Mouse (Mus musculus) lung, postnatal 0 days (tissue): ENCODE results near the gene A030014E15Rik. TPM values are rescaled to one million over a fixed set of nuclear protein-coding genes. Genes with fewer than 3 reads are reported as not detected.
A peak's percentile ranks its signal among the peaks of the same experiment; 100 is the strongest.

Experiments
- ATAC-seq: fragments of 200-750 bp; cut with Nextera tagmentation; 2 replicates; pipeline ENCODE4 v1.8.0; 2017; ENCODE audit warnings: moderate library complexity
- DNase-seq: peaks from one replicate; pipeline ENCODE4 v3.0.0-alpha.2; 2016; ENCODE audit warnings: low spot score
- H3K27ac ChIP-seq: fragments of 300-500 bp; sonication (generic); 2 replicates; pipeline ENCODE4 v1.5.1; 2014; ENCODE audit warnings: antibody characterized with exemption, mild to moderate bottlenecking, low read length, mixed read lengths
- H3K27me3 ChIP-seq: fragments of 300-500 bp; sonication (generic); replicated peaks from 2 replicates; pipeline ENCODE4 v1.6.1; 2014; ENCODE audit warnings: low read length, mixed read lengths; ENCODE audit not compliant: insufficient read depth
- H3K36me3 ChIP-seq: fragments of 300-500 bp; sonication (generic); 2 replicates; pipeline ENCODE4 v1.6.1; 2014; ENCODE audit warnings: low read length, mixed read lengths; ENCODE audit not compliant: insufficient read depth
- H3K4me1 ChIP-seq: fragments of 300-500 bp; sonication (generic); 2 replicates; pipeline ENCODE4 v1.6.1; 2014; ENCODE audit warnings: antibody characterized with exemption, low read depth, low read length, mixed read lengths; ENCODE audit not compliant: insufficient read depth
- H3K4me2 ChIP-seq: fragments of 300-500 bp; sonication (generic); replicated peaks from 2 replicates; pipeline ENCODE4 v1.6.1; 2014; ENCODE audit warnings: low read depth, mild to moderate bottlenecking, low read length, moderate library complexity, mixed read lengths
- H3K4me3 ChIP-seq: fragments of 300-500 bp; sonication (generic); 2 replicates; pipeline ENCODE4 v1.5.1; 2014; ENCODE audit warnings: low read depth, low read length
- H3K9ac ChIP-seq: fragments of 300-500 bp; sonication (generic); replicated peaks from 2 replicates; pipeline ENCODE4 v1.6.1; 2014; ENCODE audit warnings: low read depth, mild to moderate bottlenecking
- H3K9me3 ChIP-seq: fragments of 300-500 bp; sonication (generic); 2 replicates; pipeline ENCODE4 v1.6.1; 2016; ENCODE audit warnings: low read length, mixed read lengths
- CTCF ChIP-seq: IDR thresholded peaks from 2 replicates; pipeline ENCODE4 v1.5.1; 2016; ENCODE audit warnings: antibody characterized with exemption, mild to moderate bottlenecking
- EP300 ChIP-seq: IDR thresholded peaks from 2 replicates; pipeline ENCODE4 v1.6.1; 2016; ENCODE audit warnings: antibody characterized with exemption, mild to moderate bottlenecking, control low read depth
- WGBS: fragments of 180-500 bp; shearing (Covaris S2); extraction: QIAGEN DNeasy Blood & Tissue Kit; methylation state at CpG from one replicate; pipeline ENCODE4 v1.1.7; 2014; 5-methylcytosine and 5-hydroxymethylcytosine counted together
- polyA plus RNA-seq: library from polyadenylated mRNA; unstranded; fragments of >200 nt; fragmentation: Nextera tagmentation; extraction: Ambion mirVana; gene quantifications from 2 replicates; pipeline ENCODE4 v1.2.1, GENCODE M21; 2015

Gene A030014E15Rik
- polyA plus RNA-seq, 1 experiment from 2014 or later, result not detected

- no peak for TF ChIP-seq CTCF
- no peak for TF ChIP-seq EP300
- DNase-seq, result peak; percentile 63
- Histone ChIP-seq H3K4me2 (no peak overlapping the region), H3K27ac (peak overlapping the region; percentile 60), H3K4me3 (no peak overlapping the region), H3K27me3 (no peaks in the 10 kb centered on the region), H3K36me3 (no peaks in the 10 kb centered on the region), H3K9me3 (no peaks in the 10 kb centered on the region), H3K9ac (no peak overlapping the region), H3K4me1 (peaks cover 5% of the 10 kb centered on the region; the same call in 1 of the 2 replicates)
- peak; percentile 71 for ATAC-seq
- WGBS, result 31% methylated on average over 6 of the region's 6 CpGs
Observed at GRCm38 (mm10) chr1:82973901-82974300, 49.2 kb downstream of the A030014E15Rik start.

- DNase-seq, result peak; percentile 68
Observed at GRCm38 (mm10) chr1:82974342-82974741, 49.6 kb downstream of the A030014E15Rik start.

More at GRCm38 (mm10) chr1:82974342-82974741, 49.6 kb downstream of the A030014E15Rik start:
- ATAC-seq, result peak; percentile 92
- no peaks in the 10 kb centered on the region for H3K27me3 ChIP-seq
- no peaks in the 10 kb centered on the region for H3K36me3 ChIP-seq
- peaks cover 5% of the 10 kb centered on the region; the same call in 1 of the 2 replicates for H3K4me1 ChIP-seq
- peak; percentile 96 for TF ChIP-seq EP300
- no peak for TF ChIP-seq CTCF
- no peak overlapping the region for H3K9ac ChIP-seq
- peak overlapping the region; percentile 60 for H3K27ac ChIP-seq
- H3K9me3 ChIP-seq, result no peaks in the 10 kb centered on the region
- H3K4me3 ChIP-seq, result no peak overlapping the region
- no peak overlapping the region for H3K4me2 ChIP-seq
- 62% methylated on average over 9 of the region's 9 CpGs for WGBS

Other genes with a start within 250 kb of the A030014E15Rik start
- 170 and 180 TPM in 2 replicates for gene Mff, start 200.0 kb upstream of the A030014E15Rik start, polyA plus RNA-seq
- gene Tm4sf20, start 156.5 kb upstream of the A030014E15Rik start, polyA plus RNA-seq, result 0.07 TPM in 1 of 2 replicates, not detected in the other
- not detected in 2 replicates for gene Gm47791, start 153.7 kb upstream of the A030014E15Rik start, polyA plus RNA-seq
- gene Agfg1, start 85.4 kb upstream of the A030014E15Rik start, polyA plus RNA-seq, result 28.3 and 34.8 TPM in 2 replicates
- gene A030005L19Rik, start 11.6 kb upstream of the A030014E15Rik start, polyA plus RNA-seq, result not detected in 2 replicates
- gene Gm6217, start 6.5 kb downstream of the A030014E15Rik start, polyA plus RNA-seq, result not detected in 2 replicates
- gene A030003K21Rik, start 18.5 kb downstream of the A030014E15Rik start, polyA plus RNA-seq, result not detected in 2 replicates
- not detected in 2 replicates for gene Gm7544, start 31.1 kb downstream of the A030014E15Rik start, polyA plus RNA-seq
- gene Gm47955, start 35.4 kb downstream of the A030014E15Rik start, polyA plus RNA-seq, result not detected in 2 replicates
- not detected in 2 replicates for gene Gm47959, start 75.6 kb downstream of the A030014E15Rik start, polyA plus RNA-seq
- gene Slc19a3, start 113.5 kb downstream of the A030014E15Rik start, polyA plus RNA-seq, result 2.1 and 2.5 TPM in 2 replicates
- not detected in 2 replicates for gene Krtap28-10, start 117.6 kb downstream of the A030014E15Rik start, polyA plus RNA-seq
- 0.45 and 1.0 TPM in 2 replicates for gene Gm47969, start 120.0 kb downstream of the A030014E15Rik start, polyA plus RNA-seq
- gene A030005K14Rik, start 134.5 kb downstream of the A030014E15Rik start, polyA plus RNA-seq, result not detected in 2 replicates
- gene Krtap28-13, start 136.0 kb downstream of the A030014E15Rik start, polyA plus RNA-seq, result 0.16 TPM in 1 of 2 replicates, not detected in the other
- 0.37 and 41.3 TPM in 2 replicates for gene Ccl20, start 191.8 kb downstream of the A030014E15Rik start, polyA plus RNA-seq
- gene Daw1, start 234.8 kb downstream of the A030014E15Rik start, polyA plus RNA-seq, result 1.1 and 2.3 TPM in 2 replicates